Mouse (Mus musculus) heart, postnatal 36 days (tissue): ENCODE results near the gene Chrm1. TPM values are rescaled to one million over a fixed set of nuclear protein-coding genes. Genes with fewer than 3 reads are reported as not detected.

Source experiments
- DNase-seq, 2 experiments: peaks; one replicate each; pipeline ENCODE4 v3.0.0; 2021 to 2022
- intact Hi-C: fragments of 180-260 bp; cut with DNase I; formaldehyde crosslinking; loops from one replicate; pipeline ENCODE4 v1.15.1; 2025
- total RNA-seq, 2 experiments: library from RNA; stranded (reverse); gene quantifications; 2 replicates each; pipeline ENCODE4 v1.2.3; 2021

Chrm1 gene
- total RNA-seq, 2 experiments from 2014 or later: not detected

- intact Hi-C loops: loop anchor here (1.0 kb wide), 1 partner anchor 105 kb away; no protein-coding TSS in a partner anchor
- DNase-seq: peak; percentile 76
Measured at GRCm38 (mm10) chr19:8682996-8683395, 19.4 kb downstream of the Chrm1 start.

GRCm38 (mm10) chr19:8683627-8684026, 20.0 kb downstream of the Chrm1 start:
- intact Hi-C loops: loop anchor here (1.0 kb wide), 1 partner anchor 105 kb away; no protein-coding TSS in a partner anchor
- DNase-seq: no peak

GRCm38 (mm10) chr19:8691871-8692539, 28.4 kb downstream of the Chrm1 start:
- intact Hi-C loops: no loop called here
- DNase-seq: no peak

- no peak for DNase-seq
- intact Hi-C loops: no loop called here
Measured at GRCm38 (mm10) chr19:8692740-8693139, 29.2 kb downstream of the Chrm1 start.

GRCm38 (mm10) chr19:8695330-8695729, 31.7 kb downstream of the Chrm1 start:
- intact Hi-C loops: no loop called here
- DNase-seq: peak in 1 of 2 experiments; percentile 48

GRCm38 (mm10) chr19:8699652-8700051, 36.1 kb downstream of the Chrm1 start:
- intact Hi-C loops: no loop called here
- DNase-seq: no peak

- DNase-seq: peak in 1 of 2 experiments; percentile 26
- intact Hi-C loops: no loop called here
Measured at GRCm38 (mm10) chr19:8702458-8702857, 38.9 kb downstream of the Chrm1 start.

GRCm38 (mm10) chr19:8703571-8703970, 40.0 kb downstream of the Chrm1 start:
- intact Hi-C loops: no loop called here
- DNase-seq: no peak

- DNase-seq: no peak
- intact Hi-C loops: no loop called here
Measured at GRCm38 (mm10) chr19:8705026-8705708, 41.6 kb downstream of the Chrm1 start.

GRCm38 (mm10) chr19:8706132-8706667, 42.6 kb downstream of the Chrm1 start:
- intact Hi-C loops: no loop called here
- DNase-seq: no peak

- no peak for DNase-seq
- intact Hi-C loops: no loop called here
Measured at GRCm38 (mm10) chr19:8706930-8707329, 43.3 kb downstream of the Chrm1 start.

GRCm38 (mm10) chr19:8708954-8709353, 45.4 kb downstream of the Chrm1 start:
- intact Hi-C loops: no loop called here
- DNase-seq: no peak

GRCm38 (mm10) chr19:8710057-8710456, 46.5 kb downstream of the Chrm1 start:
- intact Hi-C loops: no loop called here
- DNase-seq: no peak

- DNase-seq: no peak
- intact Hi-C loops: no loop called here
Measured at GRCm38 (mm10) chr19:8711506-8711905, 47.9 kb downstream of the Chrm1 start.

- no peak for DNase-seq
Measured at GRCm38 (mm10) chr19:8711949-8712869, 48.6 kb downstream of the Chrm1 start.

GRCm38 (mm10) chr19:8712870-8713305, 49.3 kb downstream of the Chrm1 start:
- intact Hi-C loops: no loop called here
- DNase-seq: peak; percentile 64 to 67

More at GRCm38 (mm10) chr19:8711949-8712869, 48.6 kb downstream of the Chrm1 start:
- intact Hi-C loops: no loop called here

GRCm38 (mm10) chr19:8713306-8713996, 49.9 kb downstream of the Chrm1 start:
- peak; percentile 94 to 95 for DNase-seq
- intact Hi-C loops: no loop called here

GRCm38 (mm10) chr19:8713997-8714652, 50.5 kb downstream of the Chrm1 start:
- intact Hi-C loops: no loop called here
- DNase-seq: no peak
